Mouse (Mus musculus) 3T3-L1 (cell line): Measurements from ENCODE around the gene Gadl1.

Experiments used
- DNase-seq: peaks from one replicate; pipeline ENCODE4 v3.0.0-alpha.2; 2015; ENCODE audit warnings: low read depth, low spot score

Gene Gadl1

DNA sequence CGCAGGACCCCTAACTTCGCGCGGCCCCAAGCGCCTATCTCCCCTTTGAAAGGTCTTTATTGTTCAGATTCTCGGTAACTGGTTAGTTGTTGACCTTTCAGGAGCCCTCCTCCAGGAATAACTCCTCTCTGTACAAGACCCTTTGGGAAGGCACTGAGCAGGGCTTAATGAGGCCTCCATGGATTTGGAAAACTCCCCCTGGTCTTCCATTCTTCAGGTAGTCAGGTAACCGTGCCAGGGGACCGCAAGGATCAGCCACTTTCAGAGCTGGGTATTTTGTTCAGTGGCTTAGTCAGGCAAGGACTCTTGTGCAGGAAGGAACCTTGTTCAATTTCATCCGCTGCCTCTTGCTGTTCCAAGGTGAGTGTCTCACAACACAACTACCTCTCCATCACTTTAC, at the start of gene Gadl1:
Gadl1 (plus strand) TSS at position 301 of the 400 bp plus-strand sequence.
- no peak for DNase-seq

GRCm38 (mm10) chr9:115862802-115863201, 46.5 kb upstream of the Gadl1 start:
- no peak for DNase-seq

DNA sequence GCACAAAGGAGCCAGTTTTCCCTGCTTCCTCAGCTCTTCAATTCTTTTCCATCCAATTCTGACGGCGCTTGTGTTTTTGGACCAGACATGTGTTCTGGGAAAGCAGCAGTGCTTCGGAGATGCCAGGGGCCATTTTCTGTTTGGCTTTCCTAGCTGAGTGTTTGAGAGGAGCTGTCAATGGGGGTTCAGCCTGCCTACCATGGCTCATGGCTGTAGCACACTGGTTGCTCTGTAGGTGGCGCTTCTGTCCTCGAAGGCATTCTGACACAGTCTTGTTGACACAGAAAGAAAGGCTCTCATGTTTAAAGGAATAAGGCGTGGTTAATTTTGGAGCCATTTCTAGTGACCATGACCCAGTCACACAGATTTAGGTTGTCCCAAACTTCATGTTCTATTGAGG, 45.9 kb upstream of the Gadl1 start:
- DNase-seq = peak; percentile 2

DNA sequence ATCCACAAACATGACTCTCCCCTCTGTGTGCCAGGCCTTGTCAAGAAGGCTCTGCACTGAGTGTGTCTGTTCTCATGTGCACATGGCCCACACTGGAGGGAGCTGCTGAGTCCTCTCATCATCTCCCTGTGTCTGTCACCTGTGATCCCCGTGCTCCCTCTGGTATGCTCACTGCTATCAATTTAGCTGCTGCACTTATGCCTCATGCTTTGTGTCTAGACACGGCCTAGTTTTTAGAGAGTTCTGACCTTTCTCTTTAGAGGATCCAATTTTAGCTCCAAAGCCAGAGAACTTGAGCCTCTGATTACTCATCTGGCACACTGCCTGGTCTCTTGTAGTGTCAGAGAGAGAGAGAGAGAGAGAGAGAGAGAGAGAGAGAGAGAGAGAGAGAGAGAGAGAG, 42.0 kb upstream of the Gadl1 start:
- peak; percentile 72 for DNase-seq

DNA sequence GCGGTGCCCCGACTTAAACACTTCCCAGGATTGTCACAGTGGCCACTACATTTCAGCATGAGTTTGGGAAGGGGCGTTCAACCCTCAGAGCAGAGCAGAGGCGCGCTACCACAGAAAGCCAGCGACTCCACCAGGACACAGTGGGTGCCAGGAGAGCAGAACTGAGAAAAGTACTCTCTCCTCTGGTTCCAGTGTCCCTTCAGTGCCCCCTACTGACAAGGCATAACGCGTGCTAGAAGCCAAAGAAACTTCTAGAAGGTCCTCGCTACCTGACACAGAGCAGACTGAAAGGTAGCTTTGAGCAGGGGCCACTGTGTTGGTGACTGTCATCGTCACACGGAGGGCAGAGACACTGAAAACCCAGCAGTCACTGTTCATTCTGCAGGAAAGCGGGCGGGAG, 39.1 kb upstream of the Gadl1 start:
- DNase-seq = no peak

DNA sequence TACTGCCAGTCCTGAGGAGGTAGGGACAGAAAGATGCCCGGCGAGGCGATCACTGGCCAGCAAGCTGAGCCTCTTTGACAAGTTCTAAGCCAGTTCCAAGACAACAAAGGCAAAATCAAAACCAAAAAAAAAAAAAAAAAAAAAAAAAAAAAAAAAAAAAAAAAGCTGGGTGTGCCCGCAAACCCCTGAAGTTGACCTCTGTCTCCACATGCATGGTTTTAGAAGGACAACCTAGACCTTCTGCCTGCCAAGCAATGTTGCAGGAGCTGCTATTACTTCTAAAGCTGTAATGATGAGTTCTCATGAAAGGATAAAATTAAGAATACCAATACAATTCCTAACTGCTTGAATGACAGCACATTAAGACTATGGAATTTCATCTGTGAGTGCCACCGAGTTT, 38.6 kb upstream of the Gadl1 start:
- no peak for DNase-seq

DNA sequence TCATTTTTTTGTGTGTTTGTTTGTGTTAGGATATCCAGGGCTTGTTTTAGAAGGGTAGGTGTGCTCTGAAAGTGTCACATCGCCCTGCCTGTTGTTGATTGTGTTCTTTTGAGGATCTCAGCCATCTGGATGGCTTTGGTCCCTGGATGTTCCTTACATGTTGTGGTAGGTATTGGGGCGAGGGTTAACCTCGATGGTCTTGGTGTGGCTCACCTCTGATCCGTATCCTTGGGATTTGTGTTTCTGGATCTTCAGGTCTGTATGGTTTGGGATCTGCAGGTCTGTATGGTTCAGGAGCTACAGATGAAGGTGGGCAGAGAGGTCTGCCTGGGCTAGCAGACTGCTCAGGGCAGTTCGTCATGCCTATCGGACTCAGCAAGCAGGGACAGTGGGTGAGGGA, 28.8 kb upstream of the Gadl1 start:
- DNase-seq = no peak

DNA sequence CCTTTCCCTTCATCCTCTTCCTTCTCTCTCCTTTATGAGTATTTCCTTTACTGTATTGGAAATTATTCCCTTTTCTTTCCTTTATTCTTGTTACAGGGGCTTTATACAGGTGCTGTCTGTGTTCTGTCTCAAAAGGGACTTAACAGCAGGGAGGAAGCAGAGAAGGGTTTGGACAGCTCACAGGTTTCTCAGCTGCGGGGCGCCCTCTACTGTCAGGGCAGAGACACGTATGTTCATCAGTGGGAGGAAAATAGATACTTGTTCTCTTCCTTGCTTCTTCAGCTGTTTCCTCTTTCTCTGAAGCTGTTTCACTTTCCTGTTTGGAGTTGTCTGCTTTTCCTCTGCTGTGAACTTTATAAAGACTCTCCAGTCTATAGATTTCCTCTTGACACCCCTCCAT, 28.1 kb upstream of the Gadl1 start:
- DNase-seq = no peak

DNA sequence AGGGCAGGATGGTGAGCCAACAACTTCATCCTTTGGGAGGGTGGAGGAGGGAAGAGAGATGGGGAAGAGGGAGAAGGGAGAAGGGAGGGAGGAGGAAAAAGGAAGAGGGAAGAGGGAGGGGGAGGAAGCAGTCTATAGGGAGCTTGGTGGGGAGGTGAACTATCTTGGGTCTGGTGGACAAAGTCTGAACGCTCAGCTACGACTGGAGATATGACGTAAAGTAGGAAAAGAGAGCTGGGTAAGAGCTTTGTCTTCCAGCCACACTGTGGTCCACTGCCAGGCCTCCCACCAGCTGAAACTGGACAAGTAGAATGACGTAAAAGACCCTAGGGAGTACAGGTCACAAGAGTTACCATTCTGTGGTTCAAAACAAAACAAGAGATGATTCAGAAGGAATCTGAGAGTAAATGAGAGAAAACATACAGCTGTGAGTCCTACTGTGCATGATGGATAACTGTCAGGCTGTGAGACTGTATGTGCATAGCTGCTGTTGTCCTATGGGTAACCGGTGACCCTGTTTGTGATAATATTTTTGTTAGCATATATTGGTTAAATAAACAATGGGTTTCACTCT, 26.5 kb upstream of the Gadl1 start:
- no peak for DNase-seq

- no peak for DNase-seq
Measured at GRCm38 (mm10) chr9:115883413-115883812, 25.8 kb upstream of the Gadl1 start.

DNA sequence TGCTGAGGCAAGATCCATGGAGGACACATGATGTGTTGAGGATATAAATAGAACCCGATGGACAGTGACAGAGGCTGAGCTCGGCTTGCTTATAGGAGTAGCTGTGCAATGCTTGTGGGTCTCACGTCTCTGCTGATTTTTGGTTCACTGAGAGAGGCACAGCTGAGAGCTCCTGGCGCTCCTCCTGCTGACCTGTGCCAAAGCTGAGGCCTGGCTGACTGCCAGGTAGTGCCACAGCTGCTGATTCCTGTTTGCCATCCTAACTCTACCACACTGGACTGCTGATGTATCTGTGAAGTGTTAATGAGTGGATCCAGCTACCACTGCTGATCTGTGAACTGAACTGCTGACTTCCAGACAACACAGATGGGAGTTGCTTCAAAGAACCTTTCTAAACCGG, 21.7 kb upstream of the Gadl1 start:
- DNase-seq = no peak

- no peak for DNase-seq
Measured at GRCm38 (mm10) chr9:115893131-115893530, 16.1 kb upstream of the Gadl1 start.

DNA sequence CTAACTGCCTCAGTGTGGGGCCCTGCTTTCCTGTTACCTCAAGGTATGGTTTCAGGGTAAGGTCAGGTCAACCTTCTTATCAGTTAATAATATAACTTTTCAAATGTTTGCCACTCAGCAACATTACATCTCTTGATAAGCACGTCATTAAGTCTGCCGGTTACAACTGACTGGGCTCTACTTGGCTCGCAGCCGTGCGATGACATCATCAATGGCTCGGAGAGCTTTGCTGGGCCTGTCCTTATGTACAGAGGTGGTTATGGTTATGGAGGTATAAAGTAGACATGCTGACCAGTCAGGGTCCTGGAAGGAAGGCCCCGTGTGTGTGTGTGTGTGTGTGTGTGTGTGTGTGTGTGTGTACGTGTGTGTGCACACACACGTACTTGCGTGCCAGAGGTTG, 15.3 kb upstream of the Gadl1 start:
- DNase-seq = no peak

DNA sequence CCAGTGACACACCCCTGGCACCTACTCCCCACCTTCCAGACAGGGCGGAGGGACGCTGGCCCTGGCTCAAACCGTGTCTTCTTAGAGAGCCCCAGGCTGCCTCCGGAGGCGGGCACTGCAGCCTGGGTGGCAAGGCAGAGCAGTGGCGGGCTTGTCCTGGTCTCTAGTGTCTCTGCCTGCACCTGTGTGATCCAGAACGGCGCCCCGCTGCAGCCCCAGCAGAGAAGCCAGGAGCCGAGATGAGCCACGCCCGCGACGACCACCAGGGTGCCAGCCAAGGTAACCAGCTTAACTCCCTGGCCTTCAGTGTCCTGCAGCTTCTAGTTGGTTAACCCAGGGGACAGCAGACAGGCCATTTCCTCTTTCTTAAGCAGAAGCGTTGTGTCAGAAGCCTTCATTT, 930 bp upstream of the Gadl1 start:
- DNase-seq = no peak

DNA sequence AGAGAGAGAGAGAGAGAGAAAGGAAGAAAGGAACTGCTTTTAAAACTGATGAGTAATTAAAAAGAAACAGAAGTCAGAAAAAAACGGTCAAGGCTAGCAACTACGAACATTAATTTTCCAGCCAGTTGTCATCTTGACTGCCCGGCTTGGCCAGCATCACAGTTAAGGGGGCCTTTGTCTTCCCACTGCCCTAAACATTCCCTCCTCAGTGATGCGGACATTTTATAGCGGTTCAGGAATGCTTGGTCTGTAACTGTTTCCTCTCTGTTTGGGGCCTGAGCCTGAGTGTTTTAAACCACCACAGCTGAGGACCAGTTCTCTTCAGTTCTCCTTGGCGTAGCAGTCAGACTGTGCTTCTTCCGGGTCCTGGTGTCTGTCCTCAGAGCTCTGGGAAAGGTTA, 4.8 kb downstream of the Gadl1 start:
- DNase-seq = no peak

GRCm38 (mm10) chr9:115915586-115916270, 6.5 kb downstream of the Gadl1 start:
- no peak for DNase-seq

GRCm38 (mm10) chr9:115919736-115920135, 10.5 kb downstream of the Gadl1 start:
- no peak for DNase-seq

DNA sequence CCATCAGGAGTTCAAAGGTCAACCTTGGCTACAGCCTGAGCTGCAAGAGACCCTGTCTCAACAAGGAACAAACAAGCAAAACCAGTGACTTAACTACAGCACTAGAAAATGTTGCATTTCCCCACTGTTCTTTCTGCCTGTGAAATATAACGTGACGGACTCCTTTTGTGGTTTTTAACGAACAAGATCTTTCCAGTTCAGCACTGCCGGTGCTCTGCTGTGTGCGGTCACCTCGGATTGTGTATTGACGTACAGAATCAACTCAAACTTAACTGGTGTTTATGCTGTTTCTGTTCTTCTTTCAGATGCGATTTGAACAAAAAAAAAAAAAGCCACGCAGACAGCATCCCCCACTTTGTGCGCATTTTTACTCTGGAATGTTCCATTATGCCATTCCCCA, 13.4 kb downstream of the Gadl1 start:
- DNase-seq = no peak

GRCm38 (mm10) chr9:115924094-115924493, 14.8 kb downstream of the Gadl1 start:
- no peak for DNase-seq

GRCm38 (mm10) chr9:115931803-115932202, 22.5 kb downstream of the Gadl1 start:
- DNase-seq = no peak

GRCm38 (mm10) chr9:115932741-115933140, 23.5 kb downstream of the Gadl1 start:
- no peak for DNase-seq

DNA sequence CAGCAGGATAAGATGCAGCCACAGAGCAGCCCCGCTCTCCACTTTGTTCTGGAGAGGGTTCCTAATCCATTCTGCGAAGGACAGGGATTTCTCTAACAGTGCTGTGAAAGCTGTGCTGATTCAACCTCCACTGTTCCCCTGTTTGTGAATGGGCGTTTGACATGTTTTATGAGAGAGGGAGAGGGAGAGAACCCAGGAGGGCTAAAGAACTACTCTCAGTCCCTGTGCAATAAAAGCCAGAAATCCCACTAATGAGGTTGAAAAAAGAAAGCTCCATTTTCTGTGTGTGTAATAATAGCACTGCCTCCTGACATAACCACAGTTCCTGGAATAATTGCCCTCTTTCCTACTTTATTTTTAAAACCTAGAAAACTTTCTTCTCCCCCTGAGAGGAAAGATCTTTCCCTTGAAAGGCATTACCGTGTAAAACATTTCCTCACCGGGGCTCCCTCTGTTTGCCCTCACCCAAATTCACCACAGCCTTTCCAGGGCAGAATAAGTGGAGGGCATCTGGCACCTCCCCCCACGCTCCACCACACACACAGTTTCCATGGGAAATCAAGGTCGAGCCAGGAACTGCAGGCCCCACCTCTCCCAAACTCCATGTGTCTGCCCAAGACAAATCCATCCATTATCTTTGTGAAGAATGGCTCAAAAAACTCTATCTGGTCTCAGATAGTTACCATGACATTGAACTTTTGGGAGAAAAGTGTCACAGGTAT, 24.1 kb downstream of the Gadl1 start:
- no peak for DNase-seq

- DNase-seq = no peak
Measured at GRCm38 (mm10) chr9:115934288-115934687, 25.0 kb downstream of the Gadl1 start.
